Mouse (Mus musculus) heart, adult 2 months (tissue): ENCODE data around the gene Asap2. TPM values are rescaled to one million over a fixed set of nuclear protein-coding genes. Genes with fewer than 3 reads are reported as not detected.

Experiments
- DNase-seq, 2 experiments: peaks; one replicate each; pipeline ENCODE4 v3.0.0; 2021
- H3K27ac ChIP-seq: fragments of 200-600 bp; 2 replicates; pipeline ENCODE4 v1.8.1; 2022
- H3K27me3 ChIP-seq: fragments of 200-500 bp; 2 replicates; pipeline ENCODE4 v1.6.1; 2012; ENCODE audit warnings: mild to moderate bottlenecking, low read length, inconsistent platforms, mixed read lengths; ENCODE audit not compliant: control insufficient read depth, insufficient read depth
- H3K36me3 ChIP-seq: fragments of 200-500 bp; 2 replicates; pipeline ENCODE4 v1.6.1; 2012; ENCODE audit warnings: low read length, inconsistent platforms; ENCODE audit not compliant: control insufficient read depth, insufficient read depth
- H3K4me1 ChIP-seq: fragments of 200-500 bp; 2 replicates; pipeline ENCODE4 v1.6.1; 2011; ENCODE audit warnings: low read length; ENCODE audit not compliant: control insufficient read depth, insufficient read depth
- H3K4me3 ChIP-seq: fragments of 200-600 bp; 2 replicates; pipeline ENCODE4 v1.8.1; 2022
- H3K79me2 ChIP-seq: fragments of 200-500 bp; replicated peaks from 2 replicates; pipeline ENCODE4 v1.6.1; 2012; ENCODE audit warnings: mild to moderate bottlenecking, inconsistent platforms, low read length, moderate library complexity, mixed read lengths; ENCODE audit not compliant: control insufficient read depth, insufficient read depth
- H3K9ac ChIP-seq: fragments of 200-500 bp; 2 replicates; pipeline ENCODE4 v1.6.1; 2012; ENCODE audit warnings: low read depth, mild to moderate bottlenecking, control low read depth, inconsistent platforms, low read length, mixed read lengths
- CTCF ChIP-seq: fragments of 200-600 bp; IDR thresholded peaks from 2 replicates; pipeline ENCODE4 v1.8.1; 2022; ENCODE audit warnings: antibody characterized with exemption, mild to moderate bottlenecking, moderate library complexity
- EP300 ChIP-seq: fragments of 200-500 bp; IDR thresholded peaks from 2 replicates; pipeline ENCODE4 v1.6.1; 2011; ENCODE audit warnings: low read depth, low read length, control low read depth; ENCODE audit not compliant: insufficient read depth
- POLR2A ChIP-seq: fragments of 200-500 bp; IDR thresholded peaks from 2 replicates; pipeline ENCODE4 v1.6.1; 2011; ENCODE audit warnings: mild to moderate bottlenecking, low read depth, low read length, control low read depth; ENCODE audit not compliant: insufficient read depth
- WGBS: fragments of 180-500 bp; shearing (Covaris S2); methylation state at CpG from one replicate; pipeline ENCODE4 v1.1.7; 2018; 5-methylcytosine and 5-hydroxymethylcytosine counted together
- intact Hi-C: fragments of 180-260 bp; cut with DNase I; formaldehyde crosslinking; loops from one replicate; pipeline ENCODE4 v1.15.1; 2025
- polyA plus RNA-seq: library from polyadenylated mRNA; depleted of rRNA; stranded (reverse); fragments of >200 nt; gene quantifications from 2 replicates; pipeline ENCODE4 v1.2.3, GENCODE M21; 2012
- total RNA-seq, 2 experiments: library from RNA; stranded (reverse); gene quantifications; 2 replicates each; pipeline ENCODE4 v1.2.3; 2021

Gene Asap2
- total and polyA plus RNA-seq, 3 experiments: 8.2 to 11.5 (median 10.3) TPM

DNA sequence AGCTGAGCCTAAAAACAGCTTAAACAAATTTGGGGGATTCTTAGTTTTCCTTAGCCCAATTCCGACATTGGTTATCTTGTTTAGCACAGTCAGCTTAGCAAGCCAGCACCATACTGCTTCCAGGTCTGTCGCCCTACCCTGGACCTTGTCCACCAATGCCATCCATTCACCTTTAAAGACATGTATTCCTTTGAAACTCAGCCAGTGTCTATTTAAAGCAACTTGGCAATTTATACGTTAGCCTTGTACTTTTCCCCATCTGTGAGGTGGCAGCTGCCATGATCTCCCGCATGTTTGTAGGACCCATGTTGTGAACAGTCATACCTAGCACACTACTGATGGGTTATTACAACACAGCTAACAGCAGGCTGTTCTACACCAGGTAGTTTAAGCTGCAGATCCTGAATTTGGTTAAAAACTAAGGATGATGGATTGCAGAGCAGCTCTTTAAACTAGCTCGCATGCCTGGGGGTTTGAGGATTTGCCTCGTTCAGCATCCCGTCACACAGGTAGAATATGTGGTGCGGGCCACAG lies 277.9 kb downstream of the Asap2 start:
- peaks cover 7% of the 10 kb centered on the region for H3K36me3 ChIP-seq
- no peak overlapping the region for H3K9ac ChIP-seq
- DNase-seq: no peak
- H3K4me1 ChIP-seq: peaks cover 15% of the 10 kb centered on the region
- no peak overlapping the region for H3K4me3 ChIP-seq
- TF ChIP-seq CTCF (no peak), POLR2A (no peak), EP300 (no peak)
- no peaks in the 10 kb centered on the region for H3K79me2 ChIP-seq
- WGBS: 83% methylated on average over 8 of the region's 8 CpGs
- no peaks in the 10 kb centered on the region for H3K27me3 ChIP-seq
- intact Hi-C loops: loop anchor here (5.0 kb wide), 1 partner anchor 191 kb away; no protein-coding TSS in a partner anchor
- no peak overlapping the region for H3K27ac ChIP-seq

DNA sequence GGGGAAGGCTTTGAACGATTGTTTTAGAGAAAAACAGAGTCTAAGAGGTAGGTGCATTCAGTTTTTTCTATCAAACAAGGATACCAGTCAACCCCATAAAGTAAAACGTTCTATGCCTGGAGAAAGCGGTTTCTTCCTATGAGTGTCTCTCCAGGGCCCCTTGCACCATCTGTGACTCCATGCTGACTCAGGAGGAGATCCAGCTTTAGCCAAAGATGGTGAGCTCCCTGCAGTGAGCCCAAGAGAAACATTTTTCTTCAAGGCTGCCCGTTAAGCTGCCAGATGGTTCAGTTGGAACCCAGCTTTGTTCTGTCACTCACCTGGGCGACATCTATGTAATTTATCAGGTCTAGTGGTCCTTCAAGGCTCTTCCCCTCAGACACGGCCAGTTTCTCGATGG lies 284.2 kb downstream of the Asap2 start:
- Histone ChIP-seq H3K9ac (no peak overlapping the region), H3K36me3 (no peaks in the 10 kb centered on the region), H3K4me3 (no peak overlapping the region), H3K27ac (no peak overlapping the region), H3K79me2 (no peaks in the 10 kb centered on the region), H3K27me3 (no peaks in the 10 kb centered on the region), H3K4me1 (no peaks in the 10 kb centered on the region)
- intact Hi-C loops: no loop called here
- TF ChIP-seq CTCF: no peak
- no peak for TF ChIP-seq EP300
- no peak for TF ChIP-seq POLR2A
- 81% methylated on average over 7 of the region's 7 CpGs for WGBS
- DNase-seq: no peak

DNA sequence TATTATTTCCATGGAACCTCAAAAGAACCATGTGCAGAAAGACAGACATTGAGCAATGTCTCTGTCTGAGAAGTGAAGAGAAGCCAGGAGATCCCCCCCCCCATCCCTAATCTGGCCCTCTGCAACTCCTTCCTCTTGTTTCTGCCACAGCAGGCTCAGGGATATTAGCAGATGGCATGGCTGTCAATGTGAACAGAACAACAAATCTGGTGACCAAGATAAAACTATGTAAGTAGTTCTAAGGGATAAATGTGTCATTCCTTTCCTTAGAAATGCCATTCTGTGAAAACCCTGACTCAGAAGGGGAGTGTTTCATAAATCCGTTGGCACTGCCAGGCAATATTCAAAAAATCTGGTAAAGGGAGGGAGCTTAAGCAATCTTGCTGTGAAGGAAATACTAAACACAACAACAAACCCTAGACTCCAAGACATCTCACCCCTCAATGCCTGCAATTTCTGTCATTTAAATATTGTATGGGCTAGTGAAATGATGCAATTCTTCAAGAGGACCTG lies 287.1 kb downstream of the Asap2 start:
- no peak overlapping the region for H3K27ac ChIP-seq
- H3K27me3 ChIP-seq: no peaks in the 10 kb centered on the region
- WGBS: 81% methylated on average over 1 of the region's 1 CpGs
- intact Hi-C loops: no loop called here
- no peaks in the 10 kb centered on the region for H3K36me3 ChIP-seq
- no peak for TF ChIP-seq CTCF
- TF ChIP-seq POLR2A: no peak
- TF ChIP-seq EP300: no peak
- H3K79me2 ChIP-seq: peaks cover 2% of the 10 kb centered on the region; the same call in 1 of the 2 replicates
- no peak for DNase-seq
- peaks cover 1% of the 10 kb centered on the region; the same call in 1 of the 2 replicates for H3K4me1 ChIP-seq
- no peak overlapping the region for H3K4me3 ChIP-seq
- no peak overlapping the region for H3K9ac ChIP-seq

DNA sequence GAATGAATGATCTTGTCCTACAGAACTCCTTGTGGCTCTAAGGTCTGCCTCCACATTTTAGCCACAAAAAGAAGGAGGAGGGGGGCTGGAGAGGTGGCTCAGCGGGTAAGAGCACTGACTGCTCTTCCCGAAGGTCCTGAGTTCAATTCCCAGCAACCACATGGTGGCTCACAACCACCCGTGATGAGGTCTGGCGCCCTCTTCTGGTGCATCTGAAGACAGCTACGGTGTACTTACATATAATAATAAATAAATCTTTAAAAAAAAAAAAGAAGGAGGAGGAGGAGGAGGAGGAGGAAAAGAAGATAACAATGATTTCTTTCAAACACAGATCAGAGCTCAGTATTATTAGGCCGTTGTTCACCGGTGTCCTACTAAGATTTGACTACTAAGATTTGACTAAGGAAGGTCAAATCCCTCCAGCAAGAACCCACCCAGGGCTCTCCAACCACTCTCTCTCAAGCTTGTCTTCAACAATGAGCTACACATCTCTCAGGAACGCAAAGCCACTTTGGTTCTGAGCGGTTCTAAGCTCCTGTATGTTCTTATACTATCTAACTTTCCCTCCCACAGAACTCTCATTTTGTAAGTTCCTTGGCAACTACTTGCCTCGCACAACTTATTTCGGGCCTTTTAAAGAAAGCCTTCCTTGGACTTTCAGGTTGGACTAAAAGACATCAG lies 294.6 kb downstream of the Asap2 start, which contains the start of gene Cpsf3:
TSS of gene Cpsf3 (plus strand) at position 631 of the 681 bp plus-strand sequence.
- intact Hi-C loops: loop anchor here (1.0 kb wide), 1 partner anchor 18 kb away; no protein-coding TSS in a partner anchor
- 0 out of 2 replicates have a peak, but pooled peaks cover 2% of the 10 kb centered on the region for H3K36me3 ChIP-seq
- H3K79me2 ChIP-seq: peaks cover 2% of the 10 kb centered on the region; the same call in 1 of the 2 replicates
- peak within 1 kb of the TSS; percentile 92 for H3K9ac ChIP-seq
- peaks cover 6% of the 10 kb centered on the region for H3K4me1 ChIP-seq
- H3K27me3 ChIP-seq: no peaks in the 10 kb centered on the region
- H3K27ac ChIP-seq: peak within 1 kb of the TSS; percentile 85
- WGBS: 46% methylated on average over 11 of the region's 11 CpGs
- H3K4me3 ChIP-seq: peak within 1 kb of the TSS; percentile 95
- TF ChIP-seq CTCF (0 out of 2 replicates have a peak, but pooled peaks have one; percentile 17), EP300 (no peak)
- DNase-seq: no peak

DNA sequence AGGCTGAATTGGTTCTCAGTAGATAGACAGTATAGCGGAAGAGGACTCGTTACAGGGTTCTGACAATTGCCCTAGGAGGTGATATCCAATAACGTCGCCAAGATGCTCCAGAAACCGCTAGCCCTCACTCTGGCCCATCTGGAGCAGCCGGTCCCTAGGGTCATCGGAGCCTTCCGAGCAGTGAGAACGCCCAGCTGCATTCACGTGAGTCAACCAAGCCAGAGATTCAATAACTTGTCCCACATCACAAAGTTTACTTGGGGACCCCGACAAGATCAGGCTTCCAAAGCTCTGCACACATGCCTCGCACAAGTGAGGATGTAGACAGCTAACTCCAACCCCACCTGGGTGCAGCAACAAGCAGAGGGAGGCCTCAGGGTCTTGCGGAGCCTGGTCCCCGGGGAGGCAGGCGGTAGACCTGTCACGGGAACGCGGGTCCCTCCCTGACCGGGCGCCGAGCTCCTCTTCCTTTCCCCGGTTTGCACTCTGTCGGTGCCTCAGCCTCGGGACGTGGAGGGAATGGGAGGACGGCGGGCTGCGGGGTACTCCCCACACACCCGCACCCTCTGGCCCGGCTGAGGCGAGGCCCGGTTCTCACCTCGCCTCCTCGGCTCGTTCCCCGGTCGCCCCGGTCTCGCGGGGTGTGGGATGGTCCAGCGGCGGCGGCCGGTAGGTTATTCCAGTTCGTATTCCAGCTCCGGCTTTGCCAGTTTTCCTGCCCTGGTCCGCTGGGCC lies 295.4 kb downstream of the Asap2 start:
- intact Hi-C loops: loop anchor here (1.0 to 2.0 kb wide), 4 partner anchors 21 to 131 kb away; partner anchors contain the start of genes Adam17, Iah1 and Ywhaq
- Histone ChIP-seq H3K27ac (peak overlapping the region; percentile 85), H3K79me2 (0 out of 2 replicates have a peak, but pooled peaks cover 2% of the 10 kb centered on the region), H3K9ac (peak overlapping the region; percentile 92), H3K27me3 (no peaks in the 10 kb centered on the region), H3K4me3 (peak overlapping the region; percentile 95), H3K36me3 (peaks cover 2% of the 10 kb centered on the region; the same call in 1 of the 2 replicates), H3K4me1 (peaks cover 6% of the 10 kb centered on the region)
- no peak for DNase-seq
- under 1% methylated on average over 47 of the region's 47 CpGs for WGBS
- TF ChIP-seq POLR2A (no peak; the same call in 1 of the 2 replicates), EP300 (0 out of 2 replicates have a peak, but pooled peaks have one; percentile 14), CTCF (no peak)
